ENCODE assay signal across 29 mouse cellular contexts in genomic region chr10:13677440-13677839, GRCm38 (mm10).
DNase-seq lines count a peak whose midpoint lies in the region; ATAC-seq and TF ChIP-seq lines count a peak whose summit lies in the region.
"Had no signal": no experiment of that assay in that cellular context is flagged by ENCODE, and none has a peak within 500 bp of the region (broad histone marks: within the 10 kb centered on the region; RNA-seq: fewer than 3 reads in every experiment).

No protein-coding gene starts in this region.

- peak; percentile 57 for ATAC-seq in lung, postnatal 0 days
- ATAC-seq in erythroblast, adult 5-6 weeks (replicated peaks; ENCODE audit: low FRiP score, poor library complexity, severe bottlenecking) = no peak
- ATAC-seq: activated CD4-positive, CD25-positive, alpha-beta regulatory T cell, adult 4 months; forebrain, embryonic 15.5 days; inflammation-experienced regulatory T-cells, adult 6 months had no signal

- no peak for TF ChIP-seq EP300 in lung, postnatal 0 days (IDR thresholded peaks at IDR 0.05)

- no peak overlapping the region for H3K4me2 ChIP-seq in lung, postnatal 0 days (replicated peaks; ENCODE audit: low read depth, low read length)
- H3K4me2 ChIP-seq: embryonic facial prominence, embryonic 12.5 days; forebrain, embryonic 15.5 days; heart, embryonic 15.5 days; hindbrain, embryonic 15.5 days; limb, embryonic 12.5 days had no signal

- H3K27me3 ChIP-seq in lung, postnatal 0 days (replicated peaks; ENCODE audit: insufficient read depth, low read length) = no peaks in the 10 kb centered on the region
- H3K27me3 ChIP-seq: embryonic facial prominence, embryonic 12.5 days; forebrain, embryonic 15.5 days; heart, embryonic 15.5 days; hindbrain, embryonic 15.5 days; limb, embryonic 12.5 days had no signal

- no peaks in the 10 kb centered on the region for H3K36me3 ChIP-seq in lung, postnatal 0 days (ENCODE audit: insufficient read depth, low read length)
- H3K36me3 ChIP-seq: embryonic facial prominence, embryonic 12.5 days; forebrain, embryonic 10.5 days; forebrain, embryonic 15.5 days; heart, embryonic 10.5 days; heart, embryonic 15.5 days; hindbrain, embryonic 10.5 days; hindbrain, embryonic 15.5 days; limb, embryonic 12.5 days had no signal

- H3K9ac ChIP-seq in lung, postnatal 0 days (replicated peaks; ENCODE audit: low read depth) = no peak overlapping the region
- H3K9ac ChIP-seq: embryonic facial prominence, embryonic 12.5 days; forebrain, embryonic 15.5 days; heart, embryonic 15.5 days; hindbrain, embryonic 15.5 days; limb, embryonic 12.5 days had no signal

- DNase-seq in heart, postnatal 4 days = peak; percentile 21
- no peak for DNase-seq in heart, adult 8-10 months (ENCODE audit: low spot score)
- DNase-seq in brain, adult 2 months (ENCODE audit: low read depth, low spot score) = peak; percentile 43
- peak; percentile 61 for DNase-seq in lung, postnatal 0 days (ENCODE audit: low spot score)
- DNase-seq in urinary bladder, adult 2 months (ENCODE audit: low spot score) = no peak
- DNase-seq: adrenal gland, adult 8-10 months; B cell, adult 2 months; cerebellum, adult 9-11 months; embryo, embryonic 11 days; gastrocnemius, postnatal 25 days; kidney, adult 11 months; kidney, postnatal 36 days; midbrain, embryonic 14.5 days; retina, postnatal 1 day; right cerebral cortex, postnatal 14 days; thymus, postnatal 4 days had no signal

- H3K4me1 ChIP-seq in lung, postnatal 0 days (ENCODE audit: insufficient read depth, low read depth, low read length) = no peaks in the 10 kb centered on the region
- H3K4me1 ChIP-seq: embryonic facial prominence, embryonic 12.5 days; heart, embryonic 10.5 days; heart, embryonic 15.5 days; hindbrain, embryonic 15.5 days; limb, embryonic 12.5 days had no signal

- no peak overlapping the region for H3K4me3 ChIP-seq in lung, postnatal 0 days (ENCODE audit: low read depth, low read length)
- H3K4me3 ChIP-seq: embryonic facial prominence, embryonic 12.5 days; forebrain, embryonic 10.5 days; forebrain, embryonic 15.5 days; heart, embryonic 10.5 days; heart, embryonic 15.5 days; hindbrain, embryonic 10.5 days; hindbrain, embryonic 15.5 days; layer of hippocampus, adult 2 months; left cerebral cortex, adult 2 months; limb, embryonic 12.5 days had no signal

- TF ChIP-seq CTCF in lung, postnatal 0 days (IDR thresholded peaks at IDR 0.05) = no peak

- no peak overlapping the region for H3K27ac ChIP-seq in lung, postnatal 0 days (ENCODE audit: low read length)
- H3K27ac ChIP-seq: embryonic facial prominence, embryonic 12.5 days; forebrain, embryonic 10.5 days; forebrain, embryonic 15.5 days; heart, embryonic 10.5 days; heart, embryonic 15.5 days; hindbrain, embryonic 10.5 days; hindbrain, embryonic 15.5 days; layer of hippocampus, adult 2 months; left cerebral cortex, adult 2 months; limb, embryonic 12.5 days had no signal

- H3K9me3 ChIP-seq in lung, postnatal 0 days (ENCODE audit: low read length) = no peaks in the 10 kb centered on the region
- H3K9me3 ChIP-seq: embryonic facial prominence, embryonic 12.5 days; forebrain, embryonic 10.5 days; forebrain, embryonic 15.5 days; heart, embryonic 10.5 days; heart, embryonic 15.5 days; hindbrain, embryonic 10.5 days; hindbrain, embryonic 15.5 days; limb, embryonic 12.5 days had no signal

- WGBS in lung, postnatal 0 days = 70% methylated on average over 2 of the region's 2 CpGs

Comparison
In these comparisons a context has a peak if more than half of its experiments do, and no peak if none do; other contexts are left out.
1. DNase-seq: peak in heart, postnatal 4 days (single experiment), brain, adult 2 months (single experiment) and lung, postnatal 0 days (single experiment); none in heart, adult 8-10 months (single experiment) and urinary bladder, adult 2 months (single experiment).